Mouse (Mus musculus): ENCODE measurements around the gene Ap1ar.

Ap1ar gene

GRCm38 (mm10) chr3:127843324-127843940 lies 6.1 kb upstream of the Ap1ar start:
- no peak for DNase-seq (ENCODE audit: extremely low read depth, insufficient read length, low spot score)

- DNase-seq (ENCODE audit: extremely low read depth, insufficient read length, low spot score): no peak
Measured at GRCm38 (mm10) chr3:127841926-127842325, 4.6 kb upstream of the Ap1ar start.

- no peak for DNase-seq (ENCODE audit: extremely low read depth, insufficient read length, low spot score)
Measured at GRCm38 (mm10) chr3:127837972-127838644, 785 bp upstream of the Ap1ar start.

GRCm38 (mm10) chr3:127836798-127837153 lies 547 bp downstream of the Ap1ar start:
- no peak for DNase-seq (ENCODE audit: extremely low read depth, insufficient read length, low spot score)

GRCm38 (mm10) chr3:127835594-127835993 lies 1.7 kb downstream of the Ap1ar start:
- no peak for DNase-seq (ENCODE audit: extremely low read depth, insufficient read length, low spot score)

- no peak for DNase-seq (ENCODE audit: extremely low read depth, insufficient read length, low spot score)
Measured at GRCm38 (mm10) chr3:127834040-127834439, 3.3 kb downstream of the Ap1ar start.

GRCm38 (mm10) chr3:127831079-127831478 lies 6.2 kb downstream of the Ap1ar start:
- DNase-seq (ENCODE audit: extremely low read depth, insufficient read length, low spot score): no peak

GRCm38 (mm10) chr3:127830183-127830582 lies 7.1 kb downstream of the Ap1ar start:
- no peak for DNase-seq (ENCODE audit: extremely low read depth, insufficient read length, low spot score)

GRCm38 (mm10) chr3:127827123-127827522 lies 10.2 kb downstream of the Ap1ar start:
- DNase-seq (ENCODE audit: extremely low read depth, insufficient read length, low spot score): no peak

- no peak for DNase-seq (ENCODE audit: extremely low read depth, insufficient read length, low spot score)
Measured at GRCm38 (mm10) chr3:127826503-127826902, 10.8 kb downstream of the Ap1ar start.

GRCm38 (mm10) chr3:127823886-127824863 lies 13.1 kb downstream of the Ap1ar start:
- no peak for DNase-seq (ENCODE audit: extremely low read depth, insufficient read length, low spot score)

- DNase-seq (ENCODE audit: extremely low read depth, insufficient read length, low spot score): no peak
Measured at GRCm38 (mm10) chr3:127821209-127821608, 16.1 kb downstream of the Ap1ar start.

GRCm38 (mm10) chr3:127820400-127820799 lies 16.9 kb downstream of the Ap1ar start:
- DNase-seq (ENCODE audit: extremely low read depth, insufficient read length, low spot score): no peak

GRCm38 (mm10) chr3:127818694-127819663 lies 18.3 kb downstream of the Ap1ar start:
- no peak for DNase-seq (ENCODE audit: extremely low read depth, insufficient read length, low spot score)

- no peak for DNase-seq (ENCODE audit: extremely low read depth, insufficient read length, low spot score)
Measured at GRCm38 (mm10) chr3:127817120-127817683, 20.1 kb downstream of the Ap1ar start.

GRCm38 (mm10) chr3:127809103-127809502 lies 28.2 kb downstream of the Ap1ar start:
- DNase-seq (ENCODE audit: extremely low read depth, insufficient read length, low spot score): no peak

- no peak for DNase-seq (ENCODE audit: extremely low read depth, insufficient read length, low spot score)
Measured at GRCm38 (mm10) chr3:127807846-127808245, 29.5 kb downstream of the Ap1ar start.

- no peak for DNase-seq (ENCODE audit: extremely low read depth, insufficient read length, low spot score)
Measured at GRCm38 (mm10) chr3:127805991-127806390, 31.3 kb downstream of the Ap1ar start.

GRCm38 (mm10) chr3:127805071-127805470 lies 32.3 kb downstream of the Ap1ar start:
- DNase-seq (ENCODE audit: extremely low read depth, insufficient read length, low spot score): no peak

GRCm38 (mm10) chr3:127804439-127804838 lies 32.9 kb downstream of the Ap1ar start:
- no peak for DNase-seq (ENCODE audit: extremely low read depth, insufficient read length, low spot score)

Measured in 3134 (cell line).